Mouse (Mus musculus) kidney, adult 11 months (tissue): ENCODE measurements around the gene Limk1.

Experiments
- DNase-seq: peaks from one replicate; pipeline ENCODE4 v3.0.0; 2022

Limk1 gene

GRCm38 (mm10) chr5:134688086-134688717 lies at the start of gene Limk1:
Limk1 (minus strand) TSS chr5:134688598.
- no peak for DNase-seq

- no peak for DNase-seq
These were observed 46.5 kb upstream of the Limk1 start for GRCm38 (mm10) chr5:134734920-134735319.

- DNase-seq: no peak
These were observed 45.7 kb upstream of the Limk1 start for GRCm38 (mm10) chr5:134734072-134734471.

DNA sequence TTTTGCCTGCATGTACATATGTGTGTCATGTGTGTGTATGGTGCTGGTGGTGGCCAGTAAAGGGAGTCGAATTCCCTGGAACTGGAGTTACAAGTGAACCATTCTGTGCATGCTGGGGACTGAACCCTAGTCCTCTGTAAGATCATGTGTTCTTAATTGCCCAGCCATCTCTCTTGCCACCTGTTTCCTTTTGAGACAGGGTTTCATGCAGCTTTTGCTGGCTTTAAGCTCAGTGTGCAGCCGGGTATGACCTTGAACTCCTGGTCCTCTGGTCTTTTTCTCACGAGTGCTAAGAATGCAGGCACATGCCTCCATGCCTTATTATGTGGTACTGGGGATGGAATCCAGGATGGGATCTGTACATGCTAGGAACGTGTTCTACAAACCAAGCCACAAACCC lies 44.8 kb upstream of the Limk1 start:
- DNase-seq: no peak

GRCm38 (mm10) chr5:134729124-134729523 lies 40.7 kb upstream of the Limk1 start:
- DNase-seq: no peak

- no peak for DNase-seq
These were observed 40.1 kb upstream of the Limk1 start for GRCm38 (mm10) chr5:134728535-134728934.

- DNase-seq: no peak
These were observed 38.7 kb upstream of the Limk1 start for GRCm38 (mm10) chr5:134727001-134727639.

GRCm38 (mm10) chr5:134725299-134725698 lies 36.9 kb upstream of the Limk1 start:
- DNase-seq: no peak

- DNase-seq: no peak
These were observed 31.7 kb upstream of the Limk1 start for GRCm38 (mm10) chr5:134720058-134720457.

- DNase-seq: no peak
These were observed 22.7 kb upstream of the Limk1 start for GRCm38 (mm10) chr5:134711076-134711475.

- DNase-seq: no peak
These were observed 20.9 kb upstream of the Limk1 start for GRCm38 (mm10) chr5:134709275-134709674.

- peak; percentile 54 for DNase-seq
These were observed 15.8 kb upstream of the Limk1 start for GRCm38 (mm10) chr5:134704157-134704556.

GRCm38 (mm10) chr5:134695539-134695938 lies 7.1 kb upstream of the Limk1 start:
- DNase-seq: no peak

DNA sequence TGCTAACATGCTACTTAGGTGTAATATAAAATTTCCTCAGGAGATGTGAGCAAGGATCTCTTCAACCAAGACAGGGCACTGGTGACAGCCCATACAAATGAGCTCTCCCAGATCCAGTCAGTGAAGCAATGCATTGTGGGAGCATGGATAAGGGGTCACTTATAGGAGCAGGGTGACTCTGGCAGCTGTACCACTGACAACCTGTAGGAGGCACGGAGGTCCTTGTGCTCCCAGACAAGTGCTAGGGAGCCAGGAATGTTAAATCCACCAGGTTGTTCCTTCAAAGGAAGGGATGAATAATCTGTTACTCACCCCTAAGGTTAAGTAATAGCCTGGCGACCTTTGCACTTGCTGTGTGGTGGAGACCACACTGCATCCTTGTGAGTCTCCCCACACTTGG lies 6.7 kb upstream of the Limk1 start:
- no peak for DNase-seq

DNA sequence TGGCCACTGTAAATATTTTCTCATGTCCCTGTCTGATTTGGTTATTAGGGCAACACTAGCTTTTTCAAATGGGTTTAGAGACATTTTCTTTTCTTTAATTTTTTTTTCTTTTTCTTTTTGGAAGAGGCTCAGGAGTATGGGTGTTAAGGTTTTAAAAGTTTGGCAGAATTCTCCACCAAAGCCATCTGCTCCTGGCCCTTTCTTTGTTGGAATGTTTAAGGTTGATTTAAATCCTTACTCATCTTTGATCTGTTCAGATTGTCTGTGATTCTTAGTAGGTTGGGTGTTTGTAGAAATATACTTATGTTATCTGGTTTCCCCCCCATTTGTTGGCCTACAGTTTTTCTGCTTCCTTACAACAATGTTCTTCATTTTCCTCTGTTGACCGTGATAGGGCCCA lies 4.3 kb upstream of the Limk1 start:
- DNase-seq: no peak

DNA sequence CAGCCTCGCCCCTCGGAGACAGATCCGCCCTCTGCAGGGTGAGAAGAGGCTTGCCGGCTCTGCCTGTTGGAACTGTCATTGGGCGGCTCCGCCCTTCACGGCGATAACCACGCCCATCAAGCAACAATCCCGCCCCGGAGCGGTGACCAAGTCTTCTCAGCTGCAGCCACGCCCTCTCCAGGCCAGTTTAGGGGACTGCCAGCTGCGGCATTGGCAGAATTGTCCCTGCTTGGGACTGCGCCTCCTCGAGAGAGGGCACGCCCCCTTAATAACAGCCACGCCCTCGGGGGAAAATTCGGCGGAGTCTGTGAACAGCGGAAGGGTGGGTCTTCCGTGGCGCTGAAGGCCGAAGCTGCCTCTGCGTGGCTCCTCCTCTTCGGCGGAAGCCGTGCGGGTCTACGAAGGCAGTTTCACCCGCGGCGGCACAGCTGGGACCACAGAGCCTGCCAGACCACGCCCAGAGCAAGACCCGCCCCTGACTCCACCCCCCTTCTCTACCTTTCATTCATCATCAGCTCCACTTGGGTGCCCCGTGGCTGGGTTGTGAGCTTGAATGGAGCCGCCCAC lies 403 bp upstream of the Limk1 start:
- DNase-seq: peak; percentile 100

- DNase-seq: no peak
These were observed 1.2 kb downstream of the Limk1 start for GRCm38 (mm10) chr5:134687187-134687586.

GRCm38 (mm10) chr5:134686541-134686940 lies 1.9 kb downstream of the Limk1 start:
- no peak for DNase-seq

DNA sequence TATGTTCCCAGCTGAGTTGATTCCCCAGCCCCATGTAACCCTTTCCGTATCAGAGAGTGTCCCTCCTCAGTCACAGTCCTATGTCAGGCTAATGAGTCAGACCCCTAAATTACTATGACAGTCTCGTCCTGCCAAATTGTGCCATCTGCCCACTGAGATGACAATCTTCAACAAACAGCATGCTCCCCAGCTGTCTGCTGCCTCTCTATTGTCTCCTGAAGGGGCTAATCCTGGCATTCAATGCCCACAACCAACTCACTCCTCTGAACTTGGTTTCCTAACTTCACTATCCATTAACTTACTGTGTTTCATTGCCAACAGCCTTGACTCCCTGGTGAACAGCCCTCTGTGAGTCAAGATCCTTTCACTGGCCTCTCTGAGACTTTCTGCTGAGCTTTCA lies 4.0 kb downstream of the Limk1 start:
- no peak for DNase-seq

GRCm38 (mm10) chr5:134683813-134684212 lies 4.6 kb downstream of the Limk1 start:
- DNase-seq: no peak

DNA sequence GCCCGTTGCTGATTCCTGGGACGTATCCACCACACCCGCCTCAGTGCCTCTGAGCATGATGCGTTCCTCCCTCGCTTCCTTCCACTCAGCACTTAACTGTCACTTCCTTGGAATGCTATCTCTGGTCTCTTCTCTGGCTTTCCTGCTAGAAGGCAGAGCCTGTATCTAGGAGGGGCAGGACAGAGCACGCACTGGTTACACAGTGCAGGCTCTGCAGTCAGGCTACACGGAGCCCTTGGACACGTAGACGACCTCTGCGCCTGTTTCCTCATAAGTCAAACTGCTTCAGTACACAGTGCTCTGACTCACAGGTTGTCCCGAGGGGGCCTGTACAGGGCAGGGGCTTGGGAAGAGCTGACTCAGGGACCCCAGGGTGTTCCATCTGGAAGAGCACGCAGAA lies 8.2 kb downstream of the Limk1 start:
- no peak for DNase-seq

GRCm38 (mm10) chr5:134678827-134679546 lies 9.4 kb downstream of the Limk1 start:
- no peak for DNase-seq

GRCm38 (mm10) chr5:134678031-134678430 lies 10.4 kb downstream of the Limk1 start:
- DNase-seq: no peak

DNA sequence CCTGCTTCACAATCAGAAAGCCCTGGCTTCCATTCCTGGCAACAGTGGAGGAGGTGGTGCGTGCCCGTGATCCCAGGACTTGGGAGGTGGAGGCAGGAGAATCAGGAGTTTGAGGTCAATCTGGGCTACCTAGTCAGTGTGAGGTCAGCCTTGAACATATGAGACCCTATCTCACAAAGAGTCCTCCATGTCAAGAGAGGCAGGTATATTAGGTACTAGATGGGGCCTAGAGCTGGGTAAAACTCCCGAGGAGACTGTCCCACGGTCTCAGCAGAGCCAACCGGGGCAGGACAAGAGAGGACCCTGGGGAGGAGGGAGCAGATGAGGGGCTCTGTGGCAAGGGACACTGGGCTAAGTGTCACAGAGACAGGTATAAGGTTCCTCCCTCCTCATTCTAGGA lies 10.9 kb downstream of the Limk1 start:
- DNase-seq: no peak
